Mouse (Mus musculus): ENCODE measurements around the gene Mpc2.

Mpc2 gene

DNA sequence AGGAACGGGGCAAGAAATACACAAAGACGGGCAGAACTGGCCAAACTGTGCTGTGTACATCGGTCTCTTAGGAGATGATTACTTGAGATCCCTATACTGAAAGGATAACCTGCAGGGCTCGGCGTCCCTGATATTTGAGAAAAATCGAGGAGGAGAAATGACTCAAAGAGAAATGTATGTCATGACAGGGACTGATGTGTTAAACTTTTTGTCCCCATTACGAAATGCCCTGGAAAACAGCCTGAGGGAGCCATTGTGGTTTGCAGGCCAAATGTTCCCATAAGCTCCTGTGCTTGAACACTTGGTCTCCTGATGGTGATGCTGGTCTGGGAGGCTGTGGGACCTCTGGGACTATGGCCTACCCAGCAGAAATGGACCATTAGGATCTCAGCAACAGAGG is 60.3 kb downstream of the Mpc2 start:
- H3K9me3 ChIP-seq (ENCODE audit: low read length), result no peaks in the 10 kb centered on the region
- TF ChIP-seq POU5F1 (IDR thresholded peaks at IDR 0.05; ENCODE audit: borderline replicate concordance, low read length) (no peak), CTCF (conservative IDR thresholded peaks at IDR 0.05; ENCODE audit: low read length) (no peak), NANOG (IDR thresholded peaks at IDR 0.05; ENCODE audit: borderline replicate concordance, low read length) (no peak)
- no peaks in the 10 kb centered on the region for H3K4me1 ChIP-seq (replicated peaks; ENCODE audit: low read depth, low read length)
- no peaks in the 10 kb centered on the region for H3K36me3 ChIP-seq (ENCODE audit: insufficient read depth, low read length)
- H3K4me3 ChIP-seq (replicated peaks; ENCODE audit: low read length), result no peak overlapping the region
- no peaks in the 10 kb centered on the region; the same call in 1 of the 2 replicates for H3K27me3 ChIP-seq (ENCODE audit: insufficient read depth, low read length)
